Mouse (Mus musculus) brain, embryonic 18.5 days (tissue): Measurements from ENCODE around the gene Rab32.
"Not testable (repeated sequence)": the region's sequence is repeated elsewhere in the genome, so short reads cannot be mapped to it uniquely, and the experiment has no call there.

Experiments
- DNase-seq: peaks from one replicate; pipeline ENCODE4 v3.0.0-alpha.2; 2012; ENCODE audit warnings: low read depth, low spot score

Gene Rab32

GRCm38 (mm10) chr10:10557570-10558336 lies at the start of gene Rab32:
Rab32 (minus strand) TSS chr10:10558265.
- no peak for DNase-seq

- no peak for DNase-seq
Observed at GRCm38 (mm10) chr10:10600771-10601170, 42.7 kb upstream of the Rab32 start.

DNA sequence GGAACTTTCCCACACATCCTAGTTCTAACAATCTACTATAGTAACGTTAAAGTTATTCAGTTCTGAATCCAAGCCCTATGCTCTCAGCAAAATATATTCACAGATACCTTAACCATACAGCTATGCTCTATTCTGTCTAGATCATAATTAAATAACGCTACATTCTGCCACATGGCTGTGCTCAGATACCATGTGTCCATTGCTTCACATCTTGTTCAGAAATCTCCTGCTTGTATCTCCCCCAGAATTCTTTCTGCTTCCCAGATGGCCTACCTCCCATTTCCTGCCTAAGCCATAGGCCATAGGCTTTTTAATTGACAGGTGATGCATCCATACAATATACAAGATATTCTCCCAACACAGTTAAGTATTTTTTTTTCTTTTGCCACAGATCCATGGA lies 39.4 kb upstream of the Rab32 start:
- not testable (repeated sequence) for DNase-seq

GRCm38 (mm10) chr10:10580811-10581210 lies 22.7 kb upstream of the Rab32 start:
- no peak for DNase-seq

DNA sequence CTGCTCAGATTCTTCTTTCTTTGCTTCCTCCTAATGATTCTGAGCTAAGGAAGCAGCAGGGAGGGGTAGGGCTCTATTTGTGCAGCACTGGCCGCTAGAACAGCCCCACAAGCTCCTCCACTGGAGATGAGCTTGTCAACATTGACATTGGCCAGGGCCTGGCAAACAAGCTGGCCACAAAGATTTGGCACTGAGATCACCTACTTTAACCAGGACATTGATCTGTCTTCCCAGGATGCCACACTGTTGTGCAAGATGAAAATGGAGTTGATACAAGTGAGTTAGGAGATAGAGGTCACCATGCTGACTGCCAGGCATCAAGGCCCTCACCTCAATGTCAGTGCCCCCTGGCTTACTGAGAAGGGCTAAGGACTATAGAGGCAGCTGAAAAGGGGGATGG lies 21.8 kb upstream of the Rab32 start:
- DNase-seq = no peak

DNA sequence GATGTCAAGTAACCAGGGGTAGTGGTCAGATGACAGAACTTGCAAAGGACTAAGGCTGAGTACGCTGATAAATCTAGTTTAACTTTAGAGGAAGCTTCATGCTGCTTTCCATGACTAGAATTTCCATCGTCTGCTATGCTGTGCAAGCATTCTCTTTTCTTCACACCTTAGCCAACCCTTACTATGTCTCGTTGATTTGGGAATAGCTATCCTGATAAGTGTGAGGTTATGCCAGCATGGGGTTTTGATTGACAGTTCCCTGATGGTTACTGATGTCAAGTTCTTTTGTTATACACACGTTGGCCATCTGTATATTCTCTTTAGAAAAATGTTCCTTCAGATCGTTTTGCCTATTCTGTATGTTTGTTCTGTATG lies 259 bp upstream of the Rab32 start:
- DNase-seq = no peak

GRCm38 (mm10) chr10:10557085-10557484 lies 980 bp downstream of the Rab32 start:
- DNase-seq = no peak

- DNase-seq = no peak
Observed at GRCm38 (mm10) chr10:10555676-10556075, 2.4 kb downstream of the Rab32 start.

- DNase-seq = no peak
Observed at GRCm38 (mm10) chr10:10555221-10555620, 2.8 kb downstream of the Rab32 start.

- no peak for DNase-seq
Observed at GRCm38 (mm10) chr10:10550134-10550533, 7.9 kb downstream of the Rab32 start.

DNA sequence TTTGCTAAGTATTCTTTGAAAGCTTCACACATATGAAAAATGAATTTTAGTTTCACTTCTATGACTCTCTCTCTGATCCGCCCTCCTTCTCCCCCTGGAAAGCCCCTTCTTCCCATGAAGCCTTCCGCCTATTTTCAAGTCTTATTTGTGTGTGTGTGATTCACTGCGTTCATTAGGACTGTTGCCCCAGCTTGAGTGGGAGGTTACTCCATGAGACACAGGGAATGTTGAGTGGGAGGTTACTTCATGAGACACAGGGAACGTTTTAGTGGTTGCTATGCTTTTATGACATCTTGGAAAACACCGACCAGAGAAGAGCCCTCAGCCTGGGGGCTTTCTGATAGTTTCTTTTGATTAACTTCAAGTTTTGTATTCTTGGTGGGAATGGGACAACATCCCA lies 11.4 kb downstream of the Rab32 start:
- no peak for DNase-seq

- DNase-seq = no peak
Observed at GRCm38 (mm10) chr10:10544955-10545354, 13.1 kb downstream of the Rab32 start.
